Mouse (Mus musculus): ENCODE results near the gene Farp1. TPM values are rescaled to one million over a fixed set of nuclear protein-coding genes. Genes with fewer than 3 reads are reported as not detected.

Farp1 gene
- polyA plus RNA-seq, 1 experiment from 2014 or later = 15.8 TPM

DNA sequence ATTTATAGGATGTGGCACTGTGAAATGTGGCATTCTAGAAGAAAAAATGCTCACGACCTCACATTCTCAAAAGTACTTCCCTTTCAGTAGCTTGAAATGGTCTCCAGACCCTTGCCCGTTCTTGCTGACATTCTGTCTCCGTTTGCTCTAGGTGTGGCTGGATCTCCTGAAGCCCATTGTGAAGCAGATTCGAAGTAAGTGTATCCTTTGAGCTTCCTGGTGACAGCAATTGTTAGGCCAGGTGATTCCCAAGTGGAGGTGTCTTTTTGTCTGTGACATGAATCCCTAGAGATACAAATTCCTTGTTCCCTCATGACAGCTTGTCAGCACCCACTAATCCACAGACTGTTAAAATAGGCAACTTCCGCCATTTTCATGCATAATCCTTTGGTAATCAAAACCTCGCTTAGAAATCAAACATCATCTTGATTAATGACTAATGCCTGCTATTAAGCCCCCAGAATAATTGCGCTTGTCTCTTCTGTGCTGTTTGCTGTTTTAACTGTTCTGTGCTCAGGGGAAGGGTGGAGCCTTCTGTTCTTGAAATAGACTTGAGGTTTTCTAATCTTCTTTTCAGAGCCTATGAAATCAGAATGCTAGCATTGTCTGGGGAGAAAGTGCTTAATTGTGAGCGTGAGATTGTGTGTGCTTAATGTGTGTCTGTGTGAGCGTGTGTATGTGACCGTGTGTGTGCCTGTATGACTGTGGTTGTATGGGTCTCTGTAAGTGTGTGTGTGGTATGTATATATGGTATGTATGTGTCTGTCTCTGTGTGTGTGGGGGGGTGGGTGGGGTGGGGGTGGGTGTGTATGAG, 184.4 kb downstream of the Farp1 start:
- Histone ChIP-seq H3K4me2 (replicated peaks) (no peak overlapping the region), H3K36me3 (peaks cover 15% of the 10 kb centered on the region; the same call in 1 of the 2 replicates), H3K4me1 (replicated peaks) (peaks cover 7% of the 10 kb centered on the region; the same call in 1 of the 2 replicates), H3K4me3 (replicated peaks) (no peak overlapping the region), H3K9me3 (no peaks in the 10 kb centered on the region), H3K27ac (no peak overlapping the region), H3K27me3 (replicated peaks) (no peaks in the 10 kb centered on the region), H3K9ac (no peak overlapping the region)
- 76% methylated on average over 10 of the region's 10 CpGs for WGBS
- ATAC-seq = 0 out of 2 replicates have a peak, but pooled peaks have one; percentile 5

DNA sequence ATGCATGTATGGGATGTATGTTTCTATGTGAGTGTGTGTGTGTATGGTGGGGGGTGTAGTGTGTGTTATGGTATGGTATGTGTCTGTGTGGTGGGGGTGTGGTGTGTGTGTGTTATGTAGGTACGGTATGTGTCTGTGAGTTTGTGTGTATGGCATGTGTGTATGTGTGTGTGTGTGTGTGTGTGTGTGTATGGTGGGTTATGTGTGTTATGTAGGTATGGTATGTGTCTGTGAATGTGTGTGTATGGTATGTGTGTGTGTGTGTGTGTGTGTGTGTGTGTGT, 185.0 kb downstream of the Farp1 start:
- peaks cover 15% of the 10 kb centered on the region; the same call in 1 of the 2 replicates for H3K36me3 ChIP-seq
- 100% methylated on average over 1 of the region's 1 CpGs for WGBS
- ATAC-seq = no peak

GRCm38 (mm10) chr14:121220723-121221122, 185.7 kb downstream of the Farp1 start:
- Histone ChIP-seq H3K9ac (no peak overlapping the region), H3K4me1 (replicated peaks) (0 out of 2 replicates have a peak, but pooled peaks cover 4% of the 10 kb centered on the region), H3K4me2 (replicated peaks) (no peak overlapping the region), H3K36me3 (peaks cover 15% of the 10 kb centered on the region; the same call in 1 of the 2 replicates), H3K27ac (no peak overlapping the region), H3K9me3 (no peaks in the 10 kb centered on the region), H3K4me3 (replicated peaks) (no peak overlapping the region), H3K27me3 (replicated peaks) (no peaks in the 10 kb centered on the region)
- ATAC-seq = 0 out of 2 replicates have a peak, but pooled peaks have one; percentile 22
- WGBS = 82% methylated on average over 5 of the region's 5 CpGs

More for the DNA sequence above, 185.0 kb downstream of the Farp1 start:
- peaks cover 7% of the 10 kb centered on the region; the same call in 1 of the 2 replicates for H3K4me1 ChIP-seq (replicated peaks)
- H3K4me3 ChIP-seq (replicated peaks) = no peak overlapping the region
- H3K27me3 ChIP-seq (replicated peaks) = no peaks in the 10 kb centered on the region
- no peak overlapping the region for H3K4me2 ChIP-seq (replicated peaks)
- no peaks in the 10 kb centered on the region for H3K9me3 ChIP-seq
- no peak overlapping the region for H3K27ac ChIP-seq
- H3K9ac ChIP-seq = no peak overlapping the region

DNA sequence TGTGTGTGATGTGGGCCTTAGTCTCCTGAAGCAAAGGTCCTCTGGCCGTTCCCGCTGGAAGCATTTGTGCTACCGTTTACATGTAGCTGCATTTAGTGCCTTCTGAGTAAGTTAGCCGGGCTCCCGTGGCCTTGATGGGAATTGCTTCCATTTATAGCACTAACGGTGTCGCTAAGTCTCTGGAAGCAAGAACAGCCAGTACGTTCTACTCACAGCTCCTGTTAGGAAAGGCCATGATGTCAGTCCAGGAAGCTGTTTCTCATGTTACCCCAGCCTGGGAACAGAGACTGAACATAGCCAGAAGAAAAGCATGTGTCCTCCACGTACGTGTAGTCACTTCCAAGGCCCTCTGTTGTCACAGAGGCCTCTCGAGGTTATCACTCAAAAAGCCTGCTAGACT, 190.8 kb downstream of the Farp1 start:
- no peak for ATAC-seq
- Histone ChIP-seq H3K36me3 (peaks cover 19% of the 10 kb centered on the region; the same call in 1 of the 2 replicates), H3K4me3 (replicated peaks) (no peak overlapping the region), H3K9ac (no peak overlapping the region), H3K4me2 (replicated peaks) (no peak overlapping the region), H3K27ac (no peak overlapping the region), H3K4me1 (replicated peaks) (no peaks in the 10 kb centered on the region), H3K9me3 (no peaks in the 10 kb centered on the region), H3K27me3 (replicated peaks) (no peaks in the 10 kb centered on the region)
- WGBS = 41% methylated on average over 11 of the region's 11 CpGs

DNA sequence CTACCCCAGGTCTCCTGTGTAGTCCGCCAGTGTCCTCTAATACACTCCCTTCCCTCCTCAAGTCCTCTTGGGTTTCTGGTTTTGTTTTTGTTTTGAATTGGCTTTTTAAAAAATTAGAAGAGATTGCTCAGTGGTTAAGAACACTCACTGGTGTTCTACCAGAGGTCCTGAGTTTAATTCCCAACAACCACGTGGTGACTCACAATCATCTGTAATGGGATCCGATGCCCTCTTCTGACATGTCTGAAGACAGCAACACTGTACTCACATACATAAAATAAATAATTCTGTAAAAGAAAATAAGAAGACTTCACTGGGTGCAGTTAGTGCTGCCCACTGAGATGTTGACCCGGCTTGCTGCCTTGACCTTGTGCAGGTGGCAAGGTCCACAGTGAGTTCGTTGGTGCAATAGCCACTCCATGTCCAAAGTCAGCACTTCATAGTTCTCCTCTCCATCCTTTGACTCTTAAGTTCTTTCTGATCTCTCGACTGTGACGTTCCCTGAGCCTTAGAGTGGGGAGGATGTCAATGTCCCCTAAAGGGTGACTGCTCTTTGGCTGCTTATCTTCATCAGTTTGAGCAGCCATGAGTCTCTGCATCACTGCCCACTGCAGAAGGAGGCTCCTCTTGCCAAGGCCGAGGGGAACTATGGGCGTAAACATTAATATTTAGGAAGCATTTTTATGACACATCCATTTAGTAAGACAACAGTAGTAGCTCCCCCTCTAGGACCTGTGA, 194.2 kb downstream of the Farp1 start:
- H3K4me2 ChIP-seq (replicated peaks) = no peak overlapping the region
- WGBS = 85% methylated on average over 9 of the region's 9 CpGs
- H3K27me3 ChIP-seq (replicated peaks) = no peaks in the 10 kb centered on the region
- H3K27ac ChIP-seq = no peak overlapping the region
- peaks cover 21% of the 10 kb centered on the region; the same call in 1 of the 2 replicates for H3K36me3 ChIP-seq
- no peak overlapping the region for H3K9ac ChIP-seq
- no peak for ATAC-seq
- no peaks in the 10 kb centered on the region for H3K9me3 ChIP-seq
- no peak overlapping the region for H3K4me3 ChIP-seq (replicated peaks)
- no peaks in the 10 kb centered on the region for H3K4me1 ChIP-seq (replicated peaks)

GRCm38 (mm10) chr14:121231232-121231631, 196.2 kb downstream of the Farp1 start:
- H3K4me2 ChIP-seq (replicated peaks) = no peak overlapping the region
- no peak overlapping the region for H3K9ac ChIP-seq
- H3K27ac ChIP-seq = no peak overlapping the region
- ATAC-seq = no peak
- no peaks in the 10 kb centered on the region for H3K4me1 ChIP-seq (replicated peaks)
- 94% methylated on average over 8 of the region's 8 CpGs for WGBS
- no peaks in the 10 kb centered on the region for H3K27me3 ChIP-seq (replicated peaks)
- no peak overlapping the region for H3K4me3 ChIP-seq (replicated peaks)
- H3K9me3 ChIP-seq = no peaks in the 10 kb centered on the region
- H3K36me3 ChIP-seq = peaks cover 21% of the 10 kb centered on the region; the same call in 1 of the 2 replicates

GRCm38 (mm10) chr14:121234741-121235307, 199.8 kb downstream of the Farp1 start:
- no peak overlapping the region for H3K27ac ChIP-seq
- no peak overlapping the region for H3K4me3 ChIP-seq (replicated peaks)
- no peaks in the 10 kb centered on the region for H3K27me3 ChIP-seq (replicated peaks)
- no peaks in the 10 kb centered on the region for H3K4me1 ChIP-seq (replicated peaks)
- no peak overlapping the region for H3K9ac ChIP-seq
- H3K4me2 ChIP-seq (replicated peaks) = no peak overlapping the region
- H3K9me3 ChIP-seq = no peaks in the 10 kb centered on the region
- 71% methylated on average over 12 of the region's 12 CpGs for WGBS
- no peak for ATAC-seq
- peaks cover 29% of the 10 kb centered on the region for H3K36me3 ChIP-seq

DNA sequence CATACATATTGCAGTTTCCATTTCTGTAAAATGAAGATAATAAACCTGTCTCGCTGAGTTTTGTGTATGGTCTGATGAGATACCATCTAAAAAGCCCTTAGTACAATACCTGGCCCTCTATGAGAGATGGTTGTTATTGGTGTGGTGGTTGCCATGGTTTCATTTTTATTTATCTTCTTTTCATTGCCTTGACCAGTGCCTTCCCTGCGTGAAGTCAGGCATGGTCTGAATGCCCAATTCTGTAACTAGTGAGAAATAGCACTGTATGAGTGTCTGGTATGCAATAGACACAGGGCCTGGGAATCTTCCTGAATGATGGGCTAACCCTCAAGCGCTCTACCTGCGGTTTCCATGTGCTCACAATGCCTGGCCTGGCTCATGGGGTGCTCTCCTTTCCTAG, 201.7 kb downstream of the Farp1 start:
- no peaks in the 10 kb centered on the region for H3K4me1 ChIP-seq (replicated peaks)
- no peak overlapping the region for H3K4me3 ChIP-seq (replicated peaks)
- peaks cover 21% of the 10 kb centered on the region for H3K36me3 ChIP-seq
- H3K27me3 ChIP-seq (replicated peaks) = no peaks in the 10 kb centered on the region
- no peak for ATAC-seq
- H3K9me3 ChIP-seq = no peaks in the 10 kb centered on the region
- no peak overlapping the region for H3K4me2 ChIP-seq (replicated peaks)
- no peak overlapping the region for H3K27ac ChIP-seq
- WGBS = 88% methylated on average over 4 of the region's 4 CpGs
- no peak overlapping the region for H3K9ac ChIP-seq

DNA sequence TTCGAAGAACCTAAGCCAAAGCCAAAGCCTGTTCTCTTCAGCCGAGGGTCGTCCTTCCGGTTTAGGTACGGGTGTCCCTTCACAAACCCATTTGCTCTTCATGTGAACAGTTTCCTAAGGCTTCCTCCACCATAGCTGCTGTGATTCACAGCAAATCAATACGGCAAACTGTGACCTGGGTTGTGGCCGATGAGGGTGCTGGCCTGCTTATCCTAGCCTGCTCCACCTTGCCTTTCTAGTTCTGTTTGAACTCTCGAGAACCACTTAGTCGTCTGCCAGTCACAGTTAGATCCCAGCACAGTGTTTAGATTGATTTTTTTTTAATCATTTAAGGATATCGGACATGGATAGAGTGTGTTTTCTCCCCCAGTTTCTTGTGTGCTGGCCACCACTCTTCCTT, 203.7 kb downstream of the Farp1 start:
- H3K27ac ChIP-seq = no peak overlapping the region
- ATAC-seq = no peak
- 74% methylated on average over 10 of the region's 10 CpGs for WGBS

DNA sequence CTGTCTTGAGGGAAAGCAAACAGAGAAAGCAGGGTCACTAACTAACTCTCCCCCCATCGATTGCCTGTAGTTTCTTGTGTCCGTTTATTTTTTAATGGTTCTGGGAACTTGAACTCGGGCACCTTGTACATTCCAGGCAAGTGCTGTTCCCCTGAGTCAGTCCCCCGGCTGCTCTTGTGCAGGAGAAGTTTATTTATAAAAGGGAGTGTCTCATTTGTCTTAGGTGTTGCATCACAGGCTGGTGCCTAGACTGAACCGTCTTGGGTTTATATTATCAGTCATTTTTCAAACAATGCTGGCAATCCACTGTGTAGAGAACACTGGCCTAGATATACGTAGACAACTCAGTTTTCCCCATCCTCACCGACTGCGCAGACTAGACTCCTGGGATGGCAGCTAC, 204.4 kb downstream of the Farp1 start:
- Histone ChIP-seq H3K9me3 (no peaks in the 10 kb centered on the region), H3K4me2 (replicated peaks) (no peak overlapping the region), H3K27me3 (replicated peaks) (no peaks in the 10 kb centered on the region), H3K36me3 (peaks cover 17% of the 10 kb centered on the region), H3K4me1 (replicated peaks) (no peaks in the 10 kb centered on the region), H3K27ac (no peak overlapping the region), H3K9ac (no peak overlapping the region), H3K4me3 (replicated peaks) (no peak overlapping the region)
- peak; percentile 77 for ATAC-seq
- 35% methylated on average over 8 of the region's 8 CpGs for WGBS

More for the DNA sequence above, 203.7 kb downstream of the Farp1 start:
- no peaks in the 10 kb centered on the region for H3K9me3 ChIP-seq
- H3K4me3 ChIP-seq (replicated peaks) = no peak overlapping the region
- H3K4me1 ChIP-seq (replicated peaks) = no peaks in the 10 kb centered on the region
- no peak overlapping the region for H3K9ac ChIP-seq
- no peaks in the 10 kb centered on the region for H3K27me3 ChIP-seq (replicated peaks)
- no peak overlapping the region for H3K4me2 ChIP-seq (replicated peaks)
- H3K36me3 ChIP-seq = peaks cover 12% of the 10 kb centered on the region; the same call in 1 of the 2 replicates

DNA sequence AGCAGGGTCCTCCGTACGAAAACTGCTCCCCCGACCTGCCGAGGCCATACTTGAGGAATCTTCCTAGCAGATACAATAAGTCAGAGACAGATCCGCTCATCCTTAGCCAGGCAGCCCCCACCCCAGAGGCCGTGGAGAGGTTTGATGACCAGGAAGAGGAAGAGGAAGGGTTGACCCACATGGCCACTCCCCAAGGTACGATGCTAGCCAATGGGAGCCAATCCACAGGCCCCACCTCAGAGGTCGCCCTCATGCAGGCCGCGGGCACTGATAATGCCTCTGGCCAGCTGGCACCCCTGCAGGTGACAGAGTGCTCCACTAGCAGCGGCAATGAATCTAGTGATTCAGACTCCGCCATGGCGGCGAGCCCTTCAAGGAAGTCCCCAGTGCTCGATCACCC, 209.1 kb downstream of the Farp1 start:
- H3K9me3 ChIP-seq = no peaks in the 10 kb centered on the region
- no peak for ATAC-seq
- H3K4me1 ChIP-seq (replicated peaks) = peaks cover 8% of the 10 kb centered on the region; the same call in 1 of the 2 replicates
- no peak overlapping the region for H3K9ac ChIP-seq
- no peak overlapping the region for H3K4me3 ChIP-seq (replicated peaks)
- H3K4me2 ChIP-seq (replicated peaks) = no peak overlapping the region
- H3K27me3 ChIP-seq (replicated peaks) = no peaks in the 10 kb centered on the region
- peaks cover 10% of the 10 kb centered on the region for H3K36me3 ChIP-seq
- 93% methylated on average over 15 of the region's 15 CpGs for WGBS
- H3K27ac ChIP-seq = no peak overlapping the region

DNA sequence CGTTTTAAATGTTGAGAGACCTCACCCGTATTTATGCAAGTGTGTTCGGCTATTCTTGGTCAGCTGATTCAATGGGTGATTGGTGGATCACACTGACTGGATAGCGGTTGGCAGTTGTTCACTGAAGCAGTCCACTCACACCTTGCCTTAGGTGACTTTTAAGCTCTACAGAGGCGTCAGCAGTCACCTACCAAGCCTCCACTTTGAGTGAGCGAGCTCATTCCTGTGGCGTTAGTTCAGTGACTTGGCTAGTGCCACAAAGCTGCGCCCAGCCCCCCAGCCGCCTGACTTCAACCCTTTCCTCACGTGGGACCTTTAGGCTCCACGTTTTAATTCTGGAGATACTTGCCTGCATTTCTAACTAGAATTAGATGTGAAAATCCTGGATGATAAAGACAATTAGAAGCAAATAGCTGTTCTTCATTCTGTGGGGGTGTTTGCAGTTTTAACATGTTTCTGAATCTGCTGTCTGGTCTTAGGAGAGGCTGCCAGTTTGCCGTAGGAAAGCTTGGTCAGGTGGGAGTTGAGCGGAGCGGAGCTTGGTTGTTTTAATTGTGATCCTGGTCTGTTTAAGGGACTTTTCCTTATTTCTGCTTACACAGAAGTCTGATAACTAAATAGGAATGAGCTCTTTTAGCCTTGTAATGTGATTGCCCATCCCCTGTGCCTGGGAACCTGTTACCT, 211.2 kb downstream of the Farp1 start:
- Histone ChIP-seq H3K36me3 (peaks cover 6% of the 10 kb centered on the region), H3K9me3 (no peaks in the 10 kb centered on the region), H3K4me2 (replicated peaks) (no peak overlapping the region), H3K27ac (no peak overlapping the region), H3K9ac (no peak overlapping the region), H3K4me3 (replicated peaks) (no peak overlapping the region), H3K27me3 (replicated peaks) (no peaks in the 10 kb centered on the region), H3K4me1 (replicated peaks) (peaks cover 8% of the 10 kb centered on the region; the same call in 1 of the 2 replicates)
- 85% methylated on average over 14 of the region's 14 CpGs for WGBS
- ATAC-seq = no peak
